Mouse (Mus musculus): ENCODE data around the gene Opcml. TPM values are rescaled to one million over a fixed set of nuclear protein-coding genes. Genes with fewer than 3 reads are reported as not detected.

Gene Opcml
- polyA plus RNA-seq, 1 experiment from 2014 or later: 6.1 TPM

DNA sequence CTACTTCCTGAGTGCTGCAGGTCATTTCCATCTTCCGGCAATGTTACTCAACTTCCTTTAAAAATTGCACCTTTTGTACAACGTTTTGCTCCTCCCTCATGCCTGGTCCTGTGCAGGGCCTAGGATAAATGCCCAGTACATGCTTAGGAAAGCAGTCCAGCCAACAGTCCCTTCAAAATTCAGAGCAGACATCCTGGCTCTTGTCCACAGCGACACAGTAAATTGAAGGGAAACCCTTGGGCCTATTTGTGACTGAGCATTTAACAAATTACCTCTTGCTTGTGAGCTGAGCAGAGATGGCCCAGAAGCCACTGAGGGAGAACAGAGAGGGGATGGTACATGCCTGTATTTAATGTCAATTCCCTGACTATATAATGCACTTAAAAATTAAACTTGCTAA is 567.4 kb downstream of the Opcml start:
- no peak for ATAC-seq (replicated peaks; ENCODE audit: extremely low read depth, insufficient read depth, low FRiP score)
- Histone ChIP-seq H3K27me3 (ENCODE audit: control insufficient read depth, insufficient read depth, low read length) (no peaks in the 10 kb centered on the region), H3K4me3 (ENCODE audit: low read length) (no peak overlapping the region), H3K9ac (ENCODE audit: low read length) (no peak overlapping the region), H3K36me3 (ENCODE audit: control insufficient read depth, insufficient read depth) (no peaks in the 10 kb centered on the region), H3K27ac (ENCODE audit: low read length) (no peak overlapping the region), H3K4me1 (ENCODE audit: control insufficient read depth, insufficient read depth, low read length) (no peaks in the 10 kb centered on the region), H3K9me3 (replicated peaks; ENCODE audit: control insufficient read depth, low read length) (no peaks in the 10 kb centered on the region), H3K4me2 (ENCODE audit: low read depth, low read length) (no peak overlapping the region)
- WGBS: 61% methylated on average over 3 of the region's 3 CpGs

- Histone ChIP-seq H3K36me3 (ENCODE audit: control insufficient read depth, insufficient read depth) (no peaks in the 10 kb centered on the region), H3K4me1 (ENCODE audit: control insufficient read depth, insufficient read depth, low read length) (no peaks in the 10 kb centered on the region), H3K9me3 (replicated peaks; ENCODE audit: control insufficient read depth, low read length) (no peaks in the 10 kb centered on the region), H3K27me3 (ENCODE audit: control insufficient read depth, insufficient read depth, low read length) (no peaks in the 10 kb centered on the region), H3K27ac (ENCODE audit: low read length) (no peak overlapping the region), H3K4me2 (ENCODE audit: low read depth, low read length) (no peak overlapping the region), H3K4me3 (ENCODE audit: low read length) (no peak overlapping the region), H3K9ac (ENCODE audit: low read length) (no peak overlapping the region)
- 79% methylated on average over 2 of the region's 2 CpGs for WGBS
- ATAC-seq (replicated peaks; ENCODE audit: extremely low read depth, insufficient read depth, low FRiP score): no peak
Observed at GRCm38 (mm10) chr9:28360691-28361090, 570.1 kb downstream of the Opcml start.

DNA sequence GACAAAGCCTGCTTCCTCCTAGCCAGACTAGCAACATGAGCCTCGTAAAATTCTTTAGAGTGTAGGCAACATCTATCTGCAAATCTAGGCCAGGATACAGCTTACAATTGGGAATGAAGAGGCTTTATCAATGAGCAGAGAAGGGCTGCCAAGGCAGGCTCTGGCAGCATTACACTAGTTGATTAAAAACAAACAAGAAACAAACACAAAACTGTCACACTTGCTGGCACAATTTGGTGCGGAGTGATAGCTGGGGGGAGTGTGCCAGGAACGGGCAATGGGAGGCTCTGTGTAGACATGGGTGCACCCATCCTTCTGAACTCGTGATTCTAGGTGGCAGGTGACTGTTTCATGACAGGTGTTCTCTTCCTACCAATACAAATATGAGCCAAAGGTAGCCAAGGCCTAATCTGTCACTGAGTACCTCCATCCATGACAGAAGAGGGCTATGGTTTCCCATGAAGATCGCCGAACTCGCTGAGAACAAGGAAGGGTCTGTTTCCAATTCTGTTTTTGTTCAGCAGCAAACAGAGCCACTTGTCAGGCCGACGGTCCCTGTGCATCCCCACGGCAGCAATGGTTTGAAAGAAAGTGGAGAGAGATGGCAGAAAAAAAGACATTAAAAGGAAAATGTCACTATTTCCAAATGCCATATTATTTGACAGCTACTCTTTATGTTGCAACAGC is 574.0 kb downstream of the Opcml start:
- no peaks in the 10 kb centered on the region for H3K4me1 ChIP-seq (ENCODE audit: control insufficient read depth, insufficient read depth, low read length)
- ATAC-seq (replicated peaks; ENCODE audit: extremely low read depth, insufficient read depth, low FRiP score): no peak
- H3K27me3 ChIP-seq (ENCODE audit: control insufficient read depth, insufficient read depth, low read length): no peaks in the 10 kb centered on the region
- no peak overlapping the region for H3K27ac ChIP-seq (ENCODE audit: low read length)
- no peak overlapping the region for H3K9ac ChIP-seq (ENCODE audit: low read length)
- no peak overlapping the region for H3K4me3 ChIP-seq (ENCODE audit: low read length)
- no peaks in the 10 kb centered on the region for H3K9me3 ChIP-seq (replicated peaks; ENCODE audit: control insufficient read depth, low read length)
- no peak overlapping the region for H3K4me2 ChIP-seq (ENCODE audit: low read depth, low read length)
- WGBS: 71% methylated on average over 10 of the region's 10 CpGs
- H3K36me3 ChIP-seq (ENCODE audit: control insufficient read depth, insufficient read depth): no peaks in the 10 kb centered on the region

GRCm38 (mm10) chr9:28365160-28365473 is 574.5 kb downstream of the Opcml start:
- no peak overlapping the region for H3K4me3 ChIP-seq (ENCODE audit: low read length)
- H3K9me3 ChIP-seq (replicated peaks; ENCODE audit: control insufficient read depth, low read length): no peaks in the 10 kb centered on the region
- H3K4me2 ChIP-seq (ENCODE audit: low read depth, low read length): no peak overlapping the region
- no peaks in the 10 kb centered on the region for H3K27me3 ChIP-seq (ENCODE audit: control insufficient read depth, insufficient read depth, low read length)
- no peak for ATAC-seq (replicated peaks; ENCODE audit: extremely low read depth, insufficient read depth, low FRiP score)
- H3K36me3 ChIP-seq (ENCODE audit: control insufficient read depth, insufficient read depth): no peaks in the 10 kb centered on the region
- no peak overlapping the region for H3K9ac ChIP-seq (ENCODE audit: low read length)
- no peaks in the 10 kb centered on the region for H3K4me1 ChIP-seq (ENCODE audit: control insufficient read depth, insufficient read depth, low read length)
- 75% methylated on average over 2 of the region's 2 CpGs for WGBS
- H3K27ac ChIP-seq (ENCODE audit: low read length): no peak overlapping the region

- no peak for ATAC-seq (replicated peaks; ENCODE audit: extremely low read depth, insufficient read depth, low FRiP score)
- no peak overlapping the region for H3K4me2 ChIP-seq (ENCODE audit: low read depth, low read length)
- H3K27me3 ChIP-seq (ENCODE audit: control insufficient read depth, insufficient read depth, low read length): no peaks in the 10 kb centered on the region
- H3K36me3 ChIP-seq (ENCODE audit: control insufficient read depth, insufficient read depth): no peaks in the 10 kb centered on the region
- no peak overlapping the region for H3K9ac ChIP-seq (ENCODE audit: low read length)
- WGBS: 34% methylated on average over 5 of the region's 5 CpGs
- H3K9me3 ChIP-seq (replicated peaks; ENCODE audit: control insufficient read depth, low read length): no peaks in the 10 kb centered on the region
- no peak overlapping the region for H3K4me3 ChIP-seq (ENCODE audit: low read length)
- no peak overlapping the region for H3K27ac ChIP-seq (ENCODE audit: low read length)
- no peaks in the 10 kb centered on the region for H3K4me1 ChIP-seq (ENCODE audit: control insufficient read depth, insufficient read depth, low read length)
Observed at GRCm38 (mm10) chr9:28386527-28387175, 596.1 kb downstream of the Opcml start.

DNA sequence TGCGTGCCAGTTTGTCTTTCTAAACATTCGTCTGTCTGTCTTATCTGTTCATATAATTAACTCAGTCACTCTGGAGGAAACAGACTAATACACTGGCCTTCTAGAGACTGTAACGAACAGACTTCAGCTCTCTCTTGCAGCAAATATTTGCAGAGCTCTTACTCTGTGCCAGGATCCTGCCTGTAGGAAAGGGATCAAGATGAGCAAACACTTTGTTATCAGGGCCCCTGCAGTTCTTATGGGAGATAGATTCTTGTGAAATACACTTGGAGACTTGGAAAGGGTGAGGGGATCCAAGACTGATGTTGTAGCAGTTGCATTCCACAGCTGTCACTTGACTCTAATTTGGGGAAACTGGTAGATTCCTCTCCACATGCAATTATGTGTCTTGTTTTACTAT is 604.6 kb downstream of the Opcml start:
- Histone ChIP-seq H3K27ac (ENCODE audit: low read length) (no peak overlapping the region), H3K4me1 (ENCODE audit: control insufficient read depth, insufficient read depth, low read length) (no peaks in the 10 kb centered on the region), H3K4me3 (ENCODE audit: low read length) (no peak overlapping the region), H3K9ac (ENCODE audit: low read length) (no peak overlapping the region), H3K36me3 (ENCODE audit: control insufficient read depth, insufficient read depth) (no peaks in the 10 kb centered on the region), H3K4me2 (ENCODE audit: low read depth, low read length) (no peak overlapping the region), H3K27me3 (ENCODE audit: control insufficient read depth, insufficient read depth, low read length) (no peaks in the 10 kb centered on the region), H3K9me3 (replicated peaks; ENCODE audit: control insufficient read depth, low read length) (no peaks in the 10 kb centered on the region)
- 3% methylated on average over 3 of the region's 3 CpGs for WGBS
- ATAC-seq (replicated peaks; ENCODE audit: extremely low read depth, insufficient read depth, low FRiP score): no peak

- 47% methylated on average over 3 of the region's 3 CpGs for WGBS
- no peaks in the 10 kb centered on the region for H3K36me3 ChIP-seq (ENCODE audit: control insufficient read depth, insufficient read depth)
- H3K9me3 ChIP-seq (replicated peaks; ENCODE audit: control insufficient read depth, low read length): no peaks in the 10 kb centered on the region
- no peak overlapping the region for H3K4me2 ChIP-seq (ENCODE audit: low read depth, low read length)
- H3K27me3 ChIP-seq (ENCODE audit: control insufficient read depth, insufficient read depth, low read length): no peaks in the 10 kb centered on the region
- H3K4me1 ChIP-seq (ENCODE audit: control insufficient read depth, insufficient read depth, low read length): no peaks in the 10 kb centered on the region
- no peak overlapping the region for H3K9ac ChIP-seq (ENCODE audit: low read length)
- no peak overlapping the region for H3K27ac ChIP-seq (ENCODE audit: low read length)
- H3K4me3 ChIP-seq (ENCODE audit: low read length): no peak overlapping the region
- ATAC-seq (replicated peaks; ENCODE audit: extremely low read depth, insufficient read depth, low FRiP score): no peak
Observed at GRCm38 (mm10) chr9:28395638-28396037, 605.1 kb downstream of the Opcml start.

GRCm38 (mm10) chr9:28402770-28403650 is 612.4 kb downstream of the Opcml start:
- WGBS: 2% methylated on average over 48 of the region's 56 CpGs

More at GRCm38 (mm10) chr9:28402770-28403650, 612.4 kb downstream of the Opcml start:
- no peaks in the 10 kb centered on the region for H3K9me3 ChIP-seq (replicated peaks; ENCODE audit: control insufficient read depth, low read length)
- no peak for ATAC-seq (replicated peaks; ENCODE audit: extremely low read depth, insufficient read depth, low FRiP score)
- peaks cover 25% of the 10 kb centered on the region for H3K27me3 ChIP-seq (ENCODE audit: control insufficient read depth, insufficient read depth, low read length)
- H3K9ac ChIP-seq (ENCODE audit: low read length): peak overlapping the region; percentile 70
- no peaks in the 10 kb centered on the region for H3K36me3 ChIP-seq (ENCODE audit: control insufficient read depth, insufficient read depth)
- H3K4me3 ChIP-seq (ENCODE audit: low read length): peak overlapping the region; percentile 62
- peak overlapping the region; percentile 94 for H3K4me2 ChIP-seq (ENCODE audit: low read depth, low read length)
- no peak overlapping the region for H3K27ac ChIP-seq (ENCODE audit: low read length)
- H3K4me1 ChIP-seq (ENCODE audit: control insufficient read depth, insufficient read depth, low read length): 0 out of 2 replicates have a peak, but pooled peaks cover 5% of the 10 kb centered on the region

Measured in heart, embryonic 16.5 days (tissue).